Mouse (Mus musculus) left cerebral cortex, adult 8-10 months (tissue): ENCODE results near the gene Itgb3bp. TPM values are rescaled to one million over a fixed set of nuclear protein-coding genes. Genes with fewer than 3 reads are reported as not detected.
A peak's percentile ranks its signal among the peaks of the same experiment; 100 is the strongest.

Experiments
- DNase-seq, 2 experiments: peaks; one replicate each; pipeline ENCODE4 v3.0.0; 2022; ENCODE audit warnings: low spot score in 2 of 2
- total RNA-seq, 4 experiments: library from RNA; stranded (reverse); gene quantifications; 2 replicates each; pipeline ENCODE4 v1.2.4; 2022

The Itgb3bp gene
- total RNA-seq, 4 experiments from 2014 or later = 4.8 to 7.8 (median 6.3) TPM

GRCm38 (mm10) chr4:99934859-99935258, 5.2 kb upstream of the Itgb3bp start:
- no peak for DNase-seq

DNA sequence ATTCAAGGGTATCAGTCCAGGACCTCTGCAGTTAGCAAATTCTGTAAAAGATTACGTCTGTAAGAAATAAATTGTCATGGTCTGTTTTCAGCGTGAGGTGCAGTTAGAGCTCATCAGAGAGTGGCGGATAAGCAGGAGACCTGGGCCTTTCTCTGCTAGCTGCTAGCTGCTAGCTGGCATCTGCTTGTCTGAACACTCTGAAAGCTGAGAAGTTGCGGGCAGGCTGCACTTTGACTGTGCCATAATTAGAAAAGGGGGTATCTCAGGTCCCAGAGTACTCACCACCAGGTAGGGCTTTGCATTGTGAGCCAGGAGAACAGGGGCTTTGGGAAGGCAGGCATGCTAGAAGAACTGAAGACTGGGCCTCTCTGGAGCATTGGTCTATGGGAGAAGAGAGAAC, 2.2 kb upstream of the Itgb3bp start:
- DNase-seq = no peak

DNA sequence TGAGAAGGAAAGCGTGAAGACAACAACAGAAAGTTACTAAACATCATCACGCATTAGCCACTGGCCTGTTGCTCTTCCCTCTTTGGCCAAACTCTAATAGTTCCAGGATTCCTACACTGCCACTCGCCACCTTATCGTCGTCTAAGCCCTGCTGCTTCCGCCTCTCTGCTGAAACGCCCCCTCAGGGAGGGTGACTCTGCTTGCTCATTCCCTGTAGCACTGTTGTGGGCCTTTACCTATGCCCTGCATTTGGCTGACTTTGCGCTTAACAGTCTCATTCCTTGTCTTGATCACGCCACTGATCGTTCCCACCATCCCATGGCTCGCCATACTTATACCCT, 1.6 kb upstream of the Itgb3bp start:
- DNase-seq = no peak

DNA sequence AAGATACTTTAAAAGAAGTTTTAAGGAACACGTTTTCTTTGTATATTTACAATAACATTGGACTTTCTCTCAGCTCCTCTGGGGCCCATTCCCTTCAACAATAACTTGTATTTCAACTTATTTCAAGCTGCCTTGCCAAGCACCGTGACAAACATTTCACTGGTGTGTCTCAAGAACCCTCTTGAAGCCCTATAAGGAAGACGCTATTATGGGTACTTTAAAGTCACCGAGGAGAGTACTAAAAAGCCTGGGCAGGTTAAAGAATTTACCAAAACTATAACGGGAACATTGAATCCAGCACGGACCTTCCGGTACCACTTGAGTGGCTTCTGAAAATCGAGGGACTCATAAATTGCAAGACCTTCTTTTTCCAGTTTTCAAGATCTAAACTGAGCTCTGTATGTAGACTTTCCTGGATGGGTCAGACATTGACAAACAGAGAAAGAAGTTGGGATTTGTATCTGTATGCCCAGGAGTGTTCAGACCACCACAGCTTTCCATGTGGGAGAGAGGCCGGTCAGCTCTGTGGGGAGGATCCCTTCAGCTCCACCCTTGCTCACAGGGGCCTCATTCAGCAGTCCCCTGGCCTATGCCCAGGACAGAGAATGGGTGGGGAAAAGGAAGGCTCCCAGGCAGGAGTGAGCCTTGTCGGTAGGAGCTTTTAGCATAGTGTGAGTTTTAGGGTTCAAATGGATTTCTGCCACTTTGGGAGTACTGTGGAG, 1.1 kb upstream of the Itgb3bp start:
- no peak for DNase-seq

DNA sequence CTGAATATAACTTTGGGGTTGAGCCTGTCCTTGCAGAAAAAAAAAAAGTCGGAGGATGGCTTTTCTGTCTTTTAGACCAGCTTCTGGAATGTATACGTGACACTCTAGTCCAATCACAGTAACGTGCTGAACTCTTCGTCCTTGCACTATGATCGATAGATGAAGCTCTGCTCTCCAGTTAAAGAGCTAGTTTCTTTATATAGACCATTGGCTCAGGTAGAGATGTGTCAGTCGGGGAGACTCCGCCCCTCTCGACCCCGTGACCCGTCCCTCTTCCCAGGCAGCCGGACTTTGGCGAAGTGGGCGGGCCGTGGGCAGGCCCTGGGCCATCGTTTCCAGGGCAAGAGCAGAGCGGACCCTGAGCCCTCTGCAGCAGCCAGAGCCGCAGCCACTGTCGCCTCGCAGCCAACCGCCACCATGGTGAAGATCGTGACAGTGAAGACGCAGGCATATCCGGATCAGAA, 432 bp downstream of the Itgb3bp start, which contains the start of gene Pgm1:
Gene Pgm1, plus strand, starts transcription at position 266 of the 464 bp plus-strand sequence.
- DNase-seq = peak in 1 of 2 experiments; percentile 84

DNA sequence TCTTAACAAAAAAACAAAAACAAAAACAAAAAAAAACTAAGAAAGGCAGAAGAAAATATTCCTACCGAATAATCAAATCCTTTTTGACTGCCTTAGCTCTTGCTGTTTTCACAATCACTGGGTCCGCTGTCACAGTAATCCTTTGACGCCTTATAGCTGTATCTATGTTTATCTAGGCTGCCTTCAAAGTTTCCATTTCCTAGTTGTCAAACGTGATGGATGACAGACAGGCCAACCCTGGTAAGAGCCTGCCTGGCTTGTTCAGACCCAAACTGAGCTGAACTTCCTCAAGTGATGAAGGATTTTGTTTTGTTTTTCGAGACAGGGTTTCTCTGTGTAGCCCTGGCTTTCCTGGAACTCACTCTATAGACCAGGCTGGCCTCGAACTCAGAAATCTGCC, 1.1 kb downstream of the Itgb3bp start:
- DNase-seq = no peak

DNA sequence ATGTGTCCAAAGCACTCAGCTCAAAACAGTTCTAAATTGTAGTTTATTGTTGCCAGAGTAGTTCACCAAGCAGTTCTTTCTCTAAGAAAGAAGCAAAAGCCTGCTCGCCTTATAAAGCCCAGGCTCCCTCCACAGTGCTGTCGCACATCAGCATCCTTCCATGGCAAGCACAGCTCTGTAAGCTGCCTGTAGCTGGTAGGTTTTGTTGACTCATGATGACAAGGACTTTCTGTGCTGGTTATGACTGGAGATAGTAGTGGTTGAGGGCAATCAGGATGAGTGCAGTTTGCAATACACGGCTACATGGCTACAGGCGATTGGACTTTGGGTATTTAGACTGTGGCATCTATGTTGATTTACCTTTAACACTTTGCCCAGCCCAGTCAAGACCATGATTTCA, 3.2 kb downstream of the Itgb3bp start:
- DNase-seq = no peak

- DNase-seq = no peak
These were observed 15.6 kb downstream of the Itgb3bp start for GRCm38 (mm10) chr4:99913894-99914451.

- no peak for DNase-seq
These were observed 47.2 kb downstream of the Itgb3bp start for GRCm38 (mm10) chr4:99882405-99882804.

- no peak for DNase-seq
These were observed 47.7 kb downstream of the Itgb3bp start for GRCm38 (mm10) chr4:99881882-99882281.

DNA sequence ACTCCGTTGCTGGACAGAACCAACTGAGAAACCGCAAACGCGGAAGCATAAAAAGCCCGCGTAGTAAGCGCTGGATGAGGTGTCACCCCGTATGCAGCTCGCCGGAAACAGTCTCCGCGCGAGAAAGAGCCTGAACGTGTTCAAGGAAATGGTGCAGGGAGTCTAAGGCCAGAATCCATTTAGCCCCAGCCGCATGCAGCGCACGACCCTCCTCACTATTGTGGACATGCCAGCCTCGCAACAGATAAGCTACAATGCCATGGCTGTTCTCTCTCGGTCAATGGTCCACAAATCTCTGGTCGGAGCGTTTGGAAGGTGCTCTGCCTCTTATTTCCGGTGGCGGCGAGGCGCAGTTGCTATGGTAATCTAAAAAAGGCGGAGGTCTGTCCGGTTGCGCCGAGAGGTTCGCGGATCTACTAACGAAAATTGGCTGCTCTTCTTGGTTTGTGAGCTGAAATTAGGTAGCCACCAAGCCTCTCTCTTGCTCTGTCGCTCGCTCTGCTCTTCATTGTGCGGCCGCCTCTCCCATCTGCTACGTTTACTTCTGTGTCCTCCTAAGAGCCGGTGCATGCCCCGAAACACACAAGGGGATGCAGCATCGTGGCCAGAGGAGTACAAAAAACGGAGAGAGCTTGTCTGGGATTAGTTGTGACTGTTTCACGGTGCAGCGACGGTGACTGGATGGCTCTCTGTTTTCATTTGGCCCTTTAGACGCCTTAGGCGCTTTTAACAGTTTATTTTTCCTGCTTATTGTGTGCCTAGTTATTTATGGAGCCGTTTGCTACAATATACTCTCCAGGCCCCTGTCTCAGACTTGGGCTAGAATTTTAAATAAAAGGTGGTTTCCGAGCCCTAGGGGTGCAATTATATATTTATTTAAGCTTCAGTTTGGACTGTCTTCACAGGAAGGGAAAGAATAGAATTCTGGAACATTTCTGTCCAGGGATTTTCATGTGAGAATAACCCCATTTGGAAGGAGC, 100.2 kb downstream of the Itgb3bp start, which contains the start of gene Efcab7:
Gene Efcab7, plus strand, starts transcription at position 105 of the 980 bp plus-strand sequence.
- peak; percentile 79 to 87 for DNase-seq

- DNase-seq = no peak
These were observed 100.9 kb downstream of the Itgb3bp start for GRCm38 (mm10) chr4:99828739-99829093.

GRCm38 (mm10) chr4:99828337-99828736, 101.3 kb downstream of the Itgb3bp start:
- no peak for DNase-seq

- no peak for DNase-seq
These were observed 112.7 kb downstream of the Itgb3bp start for GRCm38 (mm10) chr4:99816697-99817460.

DNA sequence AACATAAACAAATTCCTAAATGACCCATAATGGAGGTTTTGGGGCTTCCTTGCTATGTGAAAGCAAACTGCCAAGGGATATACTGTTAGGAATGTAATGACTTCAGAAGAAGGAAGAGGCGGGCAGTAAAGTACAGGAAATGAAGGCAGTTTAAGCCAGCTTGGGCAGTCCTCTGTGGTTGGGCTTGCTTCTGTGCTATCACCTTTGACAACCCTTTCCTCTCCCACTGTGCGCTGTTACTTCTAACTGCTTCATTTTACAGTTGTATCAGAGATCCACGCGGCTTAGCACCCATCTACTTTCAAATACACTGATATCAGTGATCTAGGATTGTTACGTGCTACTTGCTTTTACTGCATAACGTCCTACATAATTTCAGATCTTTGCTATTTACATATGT, 137.2 kb downstream of the Itgb3bp start:
- DNase-seq = no peak

- DNase-seq = no peak
These were observed 156.6 kb downstream of the Itgb3bp start for GRCm38 (mm10) chr4:99773041-99773440.

GRCm38 (mm10) chr4:99770555-99770954, 159.1 kb downstream of the Itgb3bp start:
- DNase-seq = no peak

GRCm38 (mm10) chr4:99766753-99767152, 162.9 kb downstream of the Itgb3bp start:
- DNase-seq = no peak

GRCm38 (mm10) chr4:99766303-99766702, 163.3 kb downstream of the Itgb3bp start:
- no peak for DNase-seq

GRCm38 (mm10) chr4:99752426-99752825, 177.2 kb downstream of the Itgb3bp start:
- DNase-seq = no peak

DNA sequence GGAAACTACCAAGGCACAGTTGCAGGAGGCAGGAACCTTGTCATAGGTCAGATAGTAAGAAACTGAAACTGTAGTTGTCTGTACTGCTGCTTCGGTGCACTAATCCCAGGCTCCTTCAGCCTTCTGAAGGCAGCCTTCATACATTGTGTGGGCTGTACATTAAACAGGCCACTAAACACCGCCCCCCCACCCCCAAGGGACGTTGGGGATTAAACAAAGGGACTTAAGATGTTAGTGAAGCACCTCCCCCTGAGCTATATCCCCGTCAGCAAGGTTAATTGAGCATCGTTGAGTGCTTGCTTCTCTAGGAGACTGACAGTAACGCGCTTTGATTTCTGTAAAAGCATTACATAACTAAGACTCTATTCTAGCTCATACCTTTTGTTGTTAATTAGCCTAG, 189.8 kb downstream of the Itgb3bp start:
- no peak for DNase-seq
